Mouse (Mus musculus): ENCODE data around the gene Pank4.

- TF ChIP-seq CTCF (conservative IDR thresholded peaks at IDR 0.05; ENCODE audit: insufficient read depth, insufficient read length, low read depth, low read length) (no peak), POLR2A (IDR thresholded peaks at IDR 0.05; ENCODE audit: low read depth, low read length) (no peak)
These were observed 49.7 kb upstream of the Pank4 start for GRCm38 (mm10) chr4:154914252-154914651.
